Mouse (Mus musculus) megakaryocyte, embryonic 14.5 days (primary cell): ENCODE results near the gene Ctdnep1. TPM values are rescaled to one million over a fixed set of nuclear protein-coding genes. Genes with fewer than 3 reads are reported as not detected.

ENCODE experiments used
- H3K27me3 ChIP-seq: replicated peaks from 2 replicates; pipeline ENCODE3; 2012; ENCODE audit warnings: inconsistent platforms
- H3K36me3 ChIP-seq: replicated peaks from 2 replicates; pipeline ENCODE3; 2012; ENCODE audit warnings: low read length, inconsistent platforms, mixed read lengths
- H3K4me1 ChIP-seq: 2 replicates; pipeline ENCODE4 v1.6.1; 2012; ENCODE audit warnings: inconsistent platforms
- H3K4me3 ChIP-seq: replicated peaks from 2 replicates; pipeline ENCODE3; 2012; ENCODE audit warnings: moderate library complexity, mild to moderate bottlenecking, inconsistent platforms
- H3K9me3 ChIP-seq: 2 replicates; pipeline ENCODE4 v1.6.1; 2012; ENCODE audit warnings: inconsistent platforms
- FLI1 ChIP-seq: IDR thresholded peaks from 2 replicates; pipeline ENCODE4 v1.6.1; 2012; ENCODE audit warnings: low read length, inconsistent platforms, mixed read lengths
- GATA1 ChIP-seq: IDR thresholded peaks from 3 replicates; pipeline ENCODE4 v1.6.1; 2012; ENCODE audit warnings: mixed read lengths, low read length, inconsistent platforms, borderline replicate concordance
- polyA plus RNA-seq: library from polyadenylated mRNA; stranded (reverse); fragments of >175 nt; gene quantifications from 2 replicates; pipeline ENCODE4 v1.2.3, GENCODE M21; 2012; ENCODE audit warnings: low replicate concordance; ENCODE audit not compliant: insufficient read depth

The Ctdnep1 gene
- polyA plus RNA-seq, 1 experiment: 289 TPM

- Histone ChIP-seq H3K9me3 (no peaks in the 10 kb centered on the region), H3K27me3 (peaks cover 57% of the 10 kb centered on the region), H3K36me3 (peaks cover 30% of the 10 kb centered on the region), H3K4me3 (peak overlapping the region; percentile 88), H3K4me1 (peaks cover 43% of the 10 kb centered on the region)
- TF ChIP-seq GATA1: no peak
- no peak for TF ChIP-seq FLI1
These were observed 15.5 kb upstream of the Ctdnep1 start for GRCm38 (mm10) chr11:69965271-69966005.

DNA sequence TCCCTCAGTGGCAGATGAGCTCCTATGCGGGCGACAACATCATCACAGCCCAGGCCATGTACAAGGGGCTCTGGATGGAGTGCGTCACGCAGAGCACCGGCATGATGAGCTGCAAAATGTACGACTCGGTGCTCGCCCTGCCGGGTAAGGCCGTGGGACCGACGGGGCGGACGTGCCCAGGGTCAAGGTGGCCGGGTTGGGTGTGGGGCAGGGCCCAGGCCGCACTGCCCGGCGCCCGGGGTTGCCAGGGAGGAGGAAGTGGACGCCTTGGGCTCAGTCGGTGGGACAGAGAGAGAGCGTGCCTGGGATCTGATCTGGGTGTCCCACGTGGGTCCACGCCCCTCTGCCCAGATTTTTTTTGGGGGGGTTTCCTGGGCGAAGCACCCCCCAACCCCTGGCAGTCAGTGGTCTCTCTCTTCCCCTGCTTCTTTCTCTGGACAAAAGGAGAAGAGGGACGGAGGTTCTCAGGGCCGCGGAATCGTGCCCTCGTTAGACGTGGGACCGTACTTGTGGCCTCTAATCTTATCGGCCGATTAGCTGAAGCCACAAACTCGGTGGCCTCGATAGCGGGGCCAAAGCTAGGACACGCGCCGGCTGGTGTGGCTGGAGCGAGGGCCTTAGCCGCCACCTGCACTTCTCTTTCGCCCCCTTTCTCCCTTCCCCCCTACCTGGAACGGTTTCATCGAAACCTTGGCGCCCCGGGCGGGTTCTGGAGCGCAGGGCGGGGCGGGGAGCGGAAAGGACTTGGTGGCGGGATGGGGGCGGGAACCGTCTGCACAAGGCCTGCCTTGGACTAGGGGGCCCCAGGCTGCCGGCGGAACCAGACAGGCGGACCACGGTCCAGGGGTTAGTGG, 14.7 kb upstream of the Ctdnep1 start:
- Histone ChIP-seq H3K9me3 (no peaks in the 10 kb centered on the region), H3K36me3 (peaks cover 36% of the 10 kb centered on the region), H3K4me1 (peaks cover 35% of the 10 kb centered on the region), H3K27me3 (peaks cover 51% of the 10 kb centered on the region), H3K4me3 (peak overlapping the region; percentile 88)
- TF ChIP-seq FLI1 (no peak), GATA1 (no peak)

DNA sequence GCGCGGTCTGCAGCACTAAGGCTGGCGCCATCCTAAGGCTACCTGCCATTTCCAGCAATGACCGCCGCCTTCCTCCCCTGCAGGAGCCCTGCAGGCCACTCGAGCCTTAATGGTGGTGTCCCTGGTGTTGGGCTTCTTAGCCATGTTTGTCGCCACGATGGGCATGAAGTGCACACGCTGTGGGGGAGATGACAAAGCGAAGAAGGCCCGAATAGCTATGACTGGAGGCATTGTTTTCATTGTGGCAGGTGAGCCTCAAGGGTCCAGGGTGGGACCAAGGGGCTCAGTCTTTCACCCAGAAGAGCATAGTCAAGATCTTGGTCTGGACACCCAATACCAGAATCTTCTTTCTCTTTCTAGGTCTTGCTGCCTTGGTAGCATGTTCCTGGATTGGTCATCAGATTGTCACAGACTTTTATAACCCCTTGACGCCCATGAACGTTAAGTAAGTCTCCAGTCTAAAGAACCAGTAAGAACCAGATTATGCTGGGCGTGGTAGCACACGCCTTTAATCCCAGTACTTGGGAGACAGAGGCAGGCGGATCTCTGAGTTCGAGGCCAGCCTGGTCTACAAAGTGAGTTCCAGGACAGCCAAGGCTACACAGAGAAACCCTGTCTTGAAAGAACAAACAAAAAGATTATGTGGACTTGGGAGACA, 14.0 kb upstream of the Ctdnep1 start:
- Histone ChIP-seq H3K27me3 (peaks cover 48% of the 10 kb centered on the region), H3K4me1 (peaks cover 28% of the 10 kb centered on the region), H3K9me3 (no peaks in the 10 kb centered on the region), H3K4me3 (peak overlapping the region; percentile 88), H3K36me3 (peaks cover 43% of the 10 kb centered on the region)
- TF ChIP-seq GATA1 (no peak), FLI1 (no peak)

GRCm38 (mm10) chr11:69968793-69969192, 12.2 kb upstream of the Ctdnep1 start:
- Histone ChIP-seq H3K36me3 (peaks cover 61% of the 10 kb centered on the region), H3K4me1 (peaks cover 32% of the 10 kb centered on the region), H3K4me3 (no peak overlapping the region), H3K27me3 (peaks cover 34% of the 10 kb centered on the region), H3K9me3 (no peaks in the 10 kb centered on the region)
- no peak for TF ChIP-seq GATA1
- no peak for TF ChIP-seq FLI1

- no peak overlapping the region for H3K4me3 ChIP-seq
- no peaks in the 10 kb centered on the region for H3K9me3 ChIP-seq
- TF ChIP-seq GATA1 (no peak), FLI1 (no peak)
- peaks cover 21% of the 10 kb centered on the region for H3K27me3 ChIP-seq
- H3K36me3 ChIP-seq: peaks cover 76% of the 10 kb centered on the region
- H3K4me1 ChIP-seq: peaks cover 22% of the 10 kb centered on the region
These were observed 10.7 kb upstream of the Ctdnep1 start for GRCm38 (mm10) chr11:69970222-69970621.

- no peak for TF ChIP-seq FLI1
- TF ChIP-seq GATA1: no peak
- peaks cover 17% of the 10 kb centered on the region for H3K4me1 ChIP-seq
- peaks cover 16% of the 10 kb centered on the region for H3K27me3 ChIP-seq
- no peaks in the 10 kb centered on the region for H3K9me3 ChIP-seq
- H3K4me3 ChIP-seq: no peak overlapping the region
- H3K36me3 ChIP-seq: peaks cover 81% of the 10 kb centered on the region
These were observed 10.2 kb upstream of the Ctdnep1 start for GRCm38 (mm10) chr11:69970775-69971174.

DNA sequence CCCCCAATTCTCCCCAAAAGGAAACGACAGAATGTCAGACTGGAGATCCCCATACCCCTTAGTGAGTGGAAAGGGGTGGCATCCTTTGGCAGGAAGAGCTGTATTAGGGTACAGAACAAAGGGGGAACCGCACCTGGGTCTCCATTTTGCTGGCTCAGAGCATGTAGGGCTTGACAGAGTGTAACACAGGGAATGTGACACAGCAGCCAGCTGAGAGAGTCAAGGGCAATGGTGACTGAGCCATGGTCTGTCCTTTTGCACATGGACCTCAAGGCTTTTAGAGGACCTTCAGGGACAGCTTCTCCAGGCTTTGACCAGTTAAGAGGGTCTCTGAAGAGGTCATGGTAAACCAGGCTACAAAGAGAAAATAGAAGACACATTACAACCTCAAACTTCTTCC, 6.0 kb upstream of the Ctdnep1 start:
- no peak overlapping the region for H3K4me3 ChIP-seq
- TF ChIP-seq GATA1: no peak
- TF ChIP-seq FLI1: no peak
- H3K36me3 ChIP-seq: peaks cover 86% of the 10 kb centered on the region
- H3K4me1 ChIP-seq: peaks cover 17% of the 10 kb centered on the region
- H3K9me3 ChIP-seq: no peaks in the 10 kb centered on the region
- no peaks in the 10 kb centered on the region for H3K27me3 ChIP-seq

DNA sequence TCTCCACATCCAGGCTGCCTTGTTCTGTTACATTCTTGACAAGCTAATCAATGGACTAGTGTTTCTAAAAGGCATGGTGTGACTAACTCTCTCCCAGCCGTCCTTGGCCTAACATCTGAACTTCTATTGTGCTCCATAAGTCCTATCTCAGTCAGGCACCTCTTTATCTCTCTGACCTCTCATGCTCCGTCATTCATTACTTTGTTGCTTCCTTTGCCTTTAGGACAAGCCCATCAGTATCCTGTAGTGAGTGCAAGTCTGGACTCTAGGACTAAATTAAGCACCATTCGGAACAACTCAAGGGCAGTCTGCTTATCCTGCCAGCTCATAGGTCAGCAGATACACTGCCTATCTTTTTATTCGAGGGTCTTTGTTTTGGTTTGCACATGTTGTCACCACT, 4.7 kb upstream of the Ctdnep1 start:
- Histone ChIP-seq H3K4me3 (no peak overlapping the region), H3K36me3 (peaks cover 75% of the 10 kb centered on the region), H3K27me3 (no peaks in the 10 kb centered on the region), H3K9me3 (no peaks in the 10 kb centered on the region), H3K4me1 (peaks cover 17% of the 10 kb centered on the region)
- TF ChIP-seq GATA1: no peak
- TF ChIP-seq FLI1: no peak

GRCm38 (mm10) chr11:69979827-69980195, 1.1 kb upstream of the Ctdnep1 start:
- Histone ChIP-seq H3K4me3 (peak overlapping the region; percentile 95), H3K27me3 (no peaks in the 10 kb centered on the region), H3K9me3 (no peaks in the 10 kb centered on the region), H3K4me1 (peaks cover 40% of the 10 kb centered on the region), H3K36me3 (peaks cover 59% of the 10 kb centered on the region)
- TF ChIP-seq FLI1 (no peak), GATA1 (no peak)
